Mouse (Mus musculus) CD4-positive helper T cell, adult 2 months (primary cell): Measurements from ENCODE around the gene Ubash3b.

ENCODE experiments used
- DNase-seq: peaks from one replicate; pipeline ENCODE4 v3.0.0-alpha.2; 2012; ENCODE audit warnings: low read depth, missing footprints, low spot score

Ubash3b gene

GRCm38 (mm10) chr9:41136691-41137467, 24.6 kb downstream of the Ubash3b start:
- DNase-seq: no peak

- no peak for DNase-seq
Measured at GRCm38 (mm10) chr9:41136273-41136672, 25.2 kb downstream of the Ubash3b start.

GRCm38 (mm10) chr9:41134907-41135306, 26.6 kb downstream of the Ubash3b start:
- DNase-seq: no peak

GRCm38 (mm10) chr9:41130563-41130962, 30.9 kb downstream of the Ubash3b start:
- DNase-seq: no peak

GRCm38 (mm10) chr9:41129802-41130480, 31.6 kb downstream of the Ubash3b start:
- no peak for DNase-seq

GRCm38 (mm10) chr9:41129273-41129672, 32.2 kb downstream of the Ubash3b start:
- DNase-seq: peak; percentile 54

- DNase-seq: no peak
Measured at GRCm38 (mm10) chr9:41126723-41127122, 34.8 kb downstream of the Ubash3b start.

GRCm38 (mm10) chr9:41124305-41124704, 37.2 kb downstream of the Ubash3b start:
- no peak for DNase-seq

- DNase-seq: no peak
Measured at GRCm38 (mm10) chr9:41122390-41123110, 38.9 kb downstream of the Ubash3b start.

GRCm38 (mm10) chr9:41121701-41122354, 39.7 kb downstream of the Ubash3b start:
- no peak for DNase-seq

GRCm38 (mm10) chr9:41119958-41120357, 41.5 kb downstream of the Ubash3b start:
- no peak for DNase-seq

GRCm38 (mm10) chr9:41118065-41118464, 43.4 kb downstream of the Ubash3b start:
- peak; percentile 88 for DNase-seq

- peak; percentile 69 for DNase-seq
Measured at GRCm38 (mm10) chr9:41116126-41116525, 45.4 kb downstream of the Ubash3b start.

GRCm38 (mm10) chr9:41114367-41114766, 47.1 kb downstream of the Ubash3b start:
- DNase-seq: no peak

- no peak for DNase-seq
Measured at GRCm38 (mm10) chr9:41109749-41110148, 51.7 kb downstream of the Ubash3b start.

- no peak for DNase-seq
Measured at GRCm38 (mm10) chr9:41108324-41109180, 52.9 kb downstream of the Ubash3b start.

GRCm38 (mm10) chr9:41105201-41105643, 56.3 kb downstream of the Ubash3b start:
- peak; percentile 66 for DNase-seq

GRCm38 (mm10) chr9:41103722-41104121, 57.8 kb downstream of the Ubash3b start:
- peak; percentile 60 for DNase-seq

- no peak for DNase-seq
Measured at GRCm38 (mm10) chr9:41102613-41103012, 58.9 kb downstream of the Ubash3b start.

- no peak for DNase-seq
Measured at GRCm38 (mm10) chr9:41099897-41100296, 61.6 kb downstream of the Ubash3b start.

- DNase-seq: no peak
Measured at GRCm38 (mm10) chr9:41099067-41099466, 62.4 kb downstream of the Ubash3b start.
